Mouse (Mus musculus): ENCODE measurements around the gene Rnf149.
A peak's percentile ranks its signal among the peaks of the same experiment; 100 is the strongest.

- TF ChIP-seq CTCF (IDR thresholded peaks at IDR 0.05; ENCODE audit: insufficient read depth, low read length) (peak; percentile 7; the same call in 1 of the 2 replicates), POLR2A (IDR thresholded peaks at IDR 0.05; ENCODE audit: borderline replicate concordance, extremely low read depth, low read depth, low read length) (no peak)
Observed at GRCm38 (mm10) chr1:39614462-39615279, 37.5 kb upstream of the Rnf149 start.

All from lung, adult 2 months (tissue).